Mouse (Mus musculus) spleen, postnatal 4 days (tissue): ENCODE measurements around the gene 4933424G06Rik.
A peak's percentile ranks its signal among the peaks of the same experiment; 100 is the strongest.

Experiments
- DNase-seq, 2 experiments: peaks; one replicate each; pipeline ENCODE4 v3.0.0; 2022; ENCODE audit warnings: low spot score in 2 of 2

4933424G06Rik gene

GRCm38 (mm10) chr1:36709055-36709853 is 695 bp upstream of the 4933424G06Rik start:
- DNase-seq = peak; percentile 34 to 69

DNA sequence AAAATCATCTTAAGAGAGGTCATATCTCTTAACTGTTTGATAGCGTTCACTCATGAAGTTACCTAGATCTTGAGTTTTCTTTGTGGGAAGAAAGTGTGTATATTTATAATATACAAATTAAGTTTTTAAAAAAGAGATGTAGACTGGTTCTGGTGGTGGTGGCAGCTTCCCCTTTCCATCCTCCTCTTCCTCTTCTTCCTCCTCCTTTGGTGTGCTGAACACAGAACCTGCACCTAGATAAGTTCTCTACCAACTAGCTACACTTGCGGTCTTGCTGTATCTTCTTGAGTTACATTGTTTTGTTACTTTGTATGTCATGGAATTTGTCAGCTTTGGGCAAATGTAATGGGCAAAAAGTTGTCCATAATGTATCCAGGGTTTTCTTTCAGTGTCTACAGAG is 1.2 kb downstream of the 4933424G06Rik start:
- no peak for DNase-seq

- DNase-seq = no peak
Observed at GRCm38 (mm10) chr1:36714311-36714710, 4.4 kb downstream of the 4933424G06Rik start, which contains the start of gene Actr1b. TSS of gene Actr1b (minus strand) at chr1:36714422.

DNA sequence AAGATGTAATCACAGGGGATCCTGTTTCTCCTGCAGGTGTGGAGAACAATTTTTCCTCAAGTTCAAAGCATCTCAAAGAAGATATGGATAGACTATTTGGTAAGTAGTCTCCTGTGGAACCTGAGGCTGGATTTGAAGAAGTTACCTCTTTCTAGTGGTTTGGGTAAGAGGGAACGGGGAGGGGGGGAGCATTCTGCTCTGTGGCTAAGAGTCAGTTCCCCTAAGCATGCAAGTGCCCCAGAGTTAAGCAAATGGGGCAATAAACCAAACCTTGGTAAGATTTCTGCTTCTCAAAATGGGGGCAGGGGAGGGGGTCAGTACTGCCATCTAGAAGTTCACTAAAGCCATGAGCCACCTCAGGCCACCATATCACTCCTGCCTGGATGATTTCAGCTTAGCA is 8.8 kb downstream of the 4933424G06Rik start:
- no peak for DNase-seq

DNA sequence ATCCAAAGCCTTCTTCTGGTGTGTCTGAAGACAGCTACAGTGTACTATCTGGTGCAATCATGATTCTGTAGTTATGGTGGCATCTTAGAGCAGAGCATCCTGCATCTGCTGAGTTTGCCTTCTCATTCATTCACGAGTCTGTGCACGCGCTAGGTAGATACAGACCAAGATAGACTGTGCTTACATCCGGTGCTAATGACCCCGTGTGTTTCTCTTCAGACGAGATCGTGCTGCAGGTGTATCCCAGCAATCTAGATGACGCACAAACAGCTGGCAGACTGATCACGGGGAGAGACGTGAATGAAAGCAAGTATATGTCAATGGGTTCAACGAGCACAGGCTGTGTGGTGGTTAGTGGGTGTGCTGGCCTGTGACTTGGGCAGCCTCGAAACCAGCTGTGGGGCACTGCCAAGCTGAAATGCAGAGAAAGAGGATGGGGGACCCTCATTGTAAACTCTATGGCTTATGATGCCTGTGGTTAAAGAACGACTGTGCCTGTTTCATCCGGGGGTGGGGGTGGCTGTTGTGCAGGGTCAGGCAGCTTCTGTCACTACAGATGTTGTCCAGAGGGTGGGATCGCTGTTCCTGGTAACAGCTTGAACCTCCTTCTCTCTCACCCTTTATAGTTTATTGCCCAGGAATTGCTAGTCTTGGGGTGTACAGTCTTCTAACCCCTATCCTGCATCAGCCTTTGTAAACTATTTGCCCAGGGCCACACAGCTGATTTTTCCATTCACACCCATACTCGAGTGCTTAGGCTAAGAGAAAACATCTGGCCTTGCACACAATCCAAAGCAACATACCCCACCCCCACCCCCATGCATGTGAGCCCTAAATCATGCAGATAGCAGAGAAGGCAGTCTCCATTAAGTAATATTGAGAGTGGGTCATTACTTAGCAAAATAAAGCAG is 13.5 kb downstream of the 4933424G06Rik start:
- DNase-seq = no peak

DNA sequence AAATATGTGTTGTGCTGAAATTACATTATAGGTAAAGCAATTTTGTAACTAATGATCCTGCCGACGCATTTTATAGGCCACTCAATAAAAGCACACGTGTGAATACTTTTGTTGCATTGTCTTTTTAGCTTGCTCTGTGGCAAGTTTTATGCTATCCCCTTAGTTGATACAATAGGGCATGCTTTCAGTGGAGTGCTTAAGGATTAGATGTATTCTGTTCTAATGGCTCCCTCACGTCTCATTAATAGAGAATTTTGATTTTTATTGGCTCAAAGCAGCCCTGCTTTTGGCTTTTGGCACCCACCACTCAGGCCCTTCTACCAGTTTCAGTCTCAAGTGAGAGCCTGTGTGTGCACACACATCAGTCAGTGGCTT is 14.1 kb downstream of the 4933424G06Rik start:
- no peak for DNase-seq

DNA sequence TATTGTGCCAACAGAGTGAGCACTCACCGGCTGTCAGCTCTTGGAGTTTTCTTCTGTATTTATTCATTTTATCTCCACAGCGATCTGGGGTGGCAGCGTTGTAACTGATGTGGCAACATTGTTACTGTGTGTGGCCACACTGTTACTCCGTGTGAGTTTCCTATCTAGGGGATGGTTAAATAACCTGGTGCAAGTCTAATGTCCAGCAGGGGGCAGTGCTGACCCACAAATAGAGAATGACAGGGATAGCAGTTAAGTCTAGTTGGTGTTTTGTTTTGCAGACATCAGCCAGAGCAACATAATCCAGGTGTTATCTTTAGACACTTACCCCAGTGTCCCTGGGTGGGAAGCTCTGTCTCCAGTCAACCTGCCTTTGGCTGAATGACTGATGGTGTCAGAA is 27.4 kb downstream of the 4933424G06Rik start:
- peak; percentile 71 to 87 for DNase-seq

DNA sequence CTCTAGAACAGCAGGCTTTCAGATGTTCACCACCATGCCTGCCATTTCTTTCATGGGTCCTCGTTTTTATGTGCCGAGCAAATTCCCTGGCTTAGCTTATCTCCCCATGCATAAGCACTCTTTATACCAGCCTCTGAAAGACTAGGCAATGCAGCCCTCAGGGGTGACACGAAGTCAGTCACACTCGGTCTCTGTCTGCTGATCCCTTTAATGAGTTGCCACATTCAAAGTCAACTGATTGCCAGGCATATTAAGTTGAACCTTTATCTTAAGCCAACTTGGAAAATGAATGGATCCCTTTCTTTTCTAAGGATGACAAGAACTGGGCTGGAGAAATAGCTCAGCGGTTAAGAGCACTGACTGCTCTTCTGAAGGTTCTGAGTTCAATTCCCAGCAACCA is 29.3 kb downstream of the 4933424G06Rik start:
- no peak for DNase-seq

DNA sequence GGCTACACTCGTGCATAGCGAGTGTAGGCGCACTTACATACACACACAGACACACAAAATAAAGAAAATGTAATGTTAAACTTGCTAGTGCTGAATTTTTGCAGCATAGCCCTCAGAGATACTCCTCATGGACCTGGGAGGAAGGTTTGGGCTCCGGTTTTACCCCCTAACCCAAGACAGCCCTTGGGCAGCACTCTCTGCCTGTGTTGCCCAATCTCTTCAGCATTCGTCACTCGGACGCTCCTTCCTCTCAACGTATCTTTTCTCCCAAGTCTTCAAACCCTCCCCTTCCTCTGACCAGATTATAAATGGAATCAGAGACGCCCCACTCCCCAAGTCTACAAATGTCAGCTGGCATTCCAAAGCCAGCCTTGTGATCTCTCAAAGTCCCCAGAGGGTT is 33.1 kb downstream of the 4933424G06Rik start:
- DNase-seq = no peak

DNA sequence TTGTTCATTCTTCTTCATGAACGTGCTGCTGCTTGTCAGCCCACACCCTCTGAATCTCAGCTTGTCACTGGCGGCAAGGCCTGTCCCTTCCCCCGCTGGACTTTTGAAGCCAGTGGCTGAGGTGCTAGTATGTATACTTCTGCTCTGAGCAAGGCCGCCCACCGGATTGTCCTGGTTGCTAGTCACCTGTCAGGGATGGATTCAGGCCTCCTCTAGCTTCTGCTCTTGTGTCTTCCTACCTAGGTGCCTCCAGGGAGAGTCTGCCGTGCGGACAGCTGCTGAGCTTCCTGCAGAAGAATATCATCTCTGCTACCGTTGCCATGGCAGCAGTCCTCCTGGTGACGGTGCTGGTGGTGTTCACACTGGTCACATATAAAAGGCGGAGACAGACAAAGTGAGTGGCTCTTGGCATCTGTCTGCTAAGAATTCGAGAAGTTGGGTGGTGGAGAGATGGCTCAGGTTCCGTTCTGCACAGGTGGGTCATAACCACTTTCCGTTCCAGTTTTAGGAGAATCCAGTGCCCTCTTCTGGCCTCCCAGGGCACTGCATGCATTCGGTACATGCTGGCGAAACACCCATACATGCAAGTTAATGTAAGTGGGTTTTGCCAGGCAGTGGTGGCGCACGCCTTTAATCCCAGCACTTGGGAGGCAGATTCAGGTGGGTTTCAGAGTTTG is 34.5 kb downstream of the 4933424G06Rik start:
- DNase-seq = peak; percentile 69 to 85

DNA sequence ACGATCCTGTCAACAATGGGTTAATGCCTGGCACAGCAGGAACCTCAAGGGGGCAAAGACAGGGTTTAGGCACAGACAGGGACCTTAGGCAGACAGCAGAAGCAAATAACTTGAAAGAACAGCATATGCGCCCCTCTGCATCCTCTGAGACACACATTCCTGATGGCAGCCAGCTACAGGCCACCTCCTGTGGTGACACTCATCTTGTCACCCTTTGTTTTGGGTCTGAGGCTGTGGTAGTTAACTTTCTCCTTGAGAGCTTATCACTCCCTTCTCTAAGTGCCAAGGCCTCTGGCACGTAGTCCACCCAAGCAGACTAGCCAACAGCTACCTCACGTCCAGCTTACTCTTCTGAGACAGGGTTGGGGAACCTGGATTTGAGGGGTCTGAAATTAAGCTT is 35.7 kb downstream of the 4933424G06Rik start:
- no peak for DNase-seq

DNA sequence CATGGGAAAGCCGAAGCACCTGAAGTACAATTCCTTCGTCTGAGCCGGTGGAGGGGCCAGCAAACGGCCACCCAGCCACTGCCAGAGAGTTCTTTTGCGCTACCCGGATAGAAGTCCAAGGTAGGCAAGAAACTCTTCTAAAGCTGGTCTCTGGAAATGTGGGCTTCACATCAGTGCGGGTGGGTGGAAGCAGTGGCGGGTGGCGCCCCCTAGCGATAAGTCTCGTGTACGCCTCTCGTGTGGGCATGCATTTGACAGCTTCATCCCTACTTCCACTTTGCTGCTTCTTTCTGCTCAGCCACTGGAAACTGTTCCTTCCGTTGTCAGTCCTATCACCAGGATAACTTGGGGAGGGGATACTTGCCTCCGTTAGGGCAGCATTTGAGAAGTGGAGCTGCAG is 36.5 kb downstream of the 4933424G06Rik start:
- peak; percentile 27 to 82 for DNase-seq

- DNase-seq = no peak
Observed at GRCm38 (mm10) chr1:36753932-36754675, 44.2 kb downstream of the 4933424G06Rik start.

GRCm38 (mm10) chr1:36758553-36758952 is 48.6 kb downstream of the 4933424G06Rik start:
- DNase-seq = no peak

- DNase-seq = no peak
Observed at GRCm38 (mm10) chr1:36759076-36759475, 49.1 kb downstream of the 4933424G06Rik start.

- DNase-seq = no peak
Observed at GRCm38 (mm10) chr1:36760401-36760800, 50.5 kb downstream of the 4933424G06Rik start.

DNA sequence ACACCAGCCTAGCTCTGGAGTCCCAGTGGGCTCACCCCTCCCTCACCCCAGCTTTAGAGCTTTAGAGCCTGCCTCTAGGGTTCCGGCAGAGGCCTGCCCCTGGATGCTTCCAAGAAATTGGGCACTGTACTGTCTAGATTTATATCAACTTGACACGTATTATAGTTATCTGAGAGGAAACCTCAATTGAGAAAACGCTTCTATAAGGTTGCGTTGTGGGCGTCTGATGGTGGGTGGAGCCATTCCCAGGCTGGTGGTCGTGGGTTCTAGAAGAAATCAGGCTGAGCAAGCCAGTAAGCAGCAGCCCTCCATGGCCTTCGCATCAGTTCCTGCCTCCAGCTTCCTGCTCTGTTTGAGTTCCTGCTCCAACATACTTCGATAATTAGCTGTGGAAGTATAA is 51.1 kb downstream of the 4933424G06Rik start:
- no peak for DNase-seq

DNA sequence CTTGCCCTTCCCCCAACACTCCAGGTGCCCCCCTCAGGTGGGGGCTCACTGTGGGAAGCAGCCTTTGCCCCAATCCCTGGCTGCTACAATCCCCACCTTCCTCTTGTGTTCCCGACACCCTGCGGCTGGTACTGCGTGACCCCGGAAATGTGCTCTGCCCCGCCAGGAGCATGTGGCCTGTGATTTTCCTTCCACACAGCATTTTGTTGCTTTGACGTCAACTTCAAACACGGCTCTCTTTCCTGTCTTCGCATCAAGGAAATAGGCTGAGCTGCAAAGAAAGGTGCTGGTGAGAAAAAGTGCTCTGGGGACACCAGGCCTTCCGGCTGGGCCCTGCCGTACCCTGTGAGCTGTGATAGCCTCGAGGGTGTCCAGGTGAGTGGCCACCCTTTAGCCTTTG is 51.6 kb downstream of the 4933424G06Rik start, which contains the start of gene Zap70:
Gene Zap70, plus strand, starts transcription at position 231 of the 400 bp plus-strand sequence.
- no peak for DNase-seq

DNA sequence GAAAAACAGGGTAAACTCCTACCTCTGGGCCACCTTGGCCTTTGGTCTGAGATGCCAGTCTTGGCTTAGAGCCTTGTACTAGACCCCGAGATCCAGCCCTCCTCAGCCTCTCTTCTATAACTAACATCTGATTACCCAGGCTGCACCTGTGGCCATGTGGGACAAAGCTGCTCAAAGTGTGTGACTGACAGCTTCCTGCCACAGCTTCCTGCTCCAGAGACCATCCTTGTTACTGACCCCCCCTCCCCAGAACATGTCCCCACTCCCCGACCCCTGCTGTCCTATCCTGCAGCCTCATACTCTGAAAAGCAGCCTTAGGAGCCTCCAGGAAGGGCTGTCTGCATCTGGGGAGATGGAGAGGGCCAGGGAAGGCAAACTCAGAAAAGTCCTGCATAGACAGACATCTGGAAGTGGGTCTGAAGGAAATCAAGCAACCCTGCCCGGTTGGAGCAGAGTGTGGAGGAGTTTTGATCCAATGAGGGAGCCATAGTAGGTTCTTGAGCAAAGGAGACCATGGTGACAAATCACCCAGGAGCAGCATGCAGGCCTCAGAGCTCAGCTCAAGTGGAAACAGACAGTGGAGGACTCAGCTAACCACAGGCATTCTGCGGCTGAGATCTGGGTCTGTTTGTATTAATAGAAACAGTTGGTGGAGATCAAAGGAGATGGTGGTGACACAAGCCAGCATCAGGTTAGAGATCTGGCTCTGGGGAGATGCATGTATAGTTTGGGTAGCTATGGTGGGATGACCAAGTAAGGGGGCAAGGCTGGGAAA is 56.7 kb downstream of the 4933424G06Rik start:
- DNase-seq = no peak

- DNase-seq = no peak
Observed at GRCm38 (mm10) chr1:36767321-36767720, 57.4 kb downstream of the 4933424G06Rik start.

DNA sequence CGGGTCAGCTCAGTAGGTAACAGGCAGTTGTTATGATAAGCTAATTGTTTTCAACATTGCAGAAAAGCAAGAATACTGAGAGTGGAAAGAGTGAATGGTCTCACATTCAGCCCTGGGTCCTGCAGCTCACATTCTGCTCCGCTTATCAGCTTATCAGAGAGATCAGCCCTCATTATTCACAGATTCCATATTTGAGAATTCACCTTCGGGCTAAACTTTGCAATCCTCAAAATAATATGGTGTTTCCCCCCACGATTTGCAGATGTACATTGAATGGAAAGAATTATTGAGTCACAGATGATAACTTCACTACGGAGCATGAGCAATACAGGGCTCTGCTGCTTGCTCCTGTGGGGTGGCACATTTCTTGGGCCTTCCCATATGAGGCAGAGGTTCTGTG is 58.8 kb downstream of the 4933424G06Rik start:
- no peak for DNase-seq
